Mouse (Mus musculus): ENCODE measurements around the gene Pmfbp1.

Pmfbp1 gene

GRCm38 (mm10) chr8:109591367-109591766 is 97.5 kb downstream of the Pmfbp1 start:
- DNase-seq (ENCODE audit: low read depth, low spot score) = no peak

DNA sequence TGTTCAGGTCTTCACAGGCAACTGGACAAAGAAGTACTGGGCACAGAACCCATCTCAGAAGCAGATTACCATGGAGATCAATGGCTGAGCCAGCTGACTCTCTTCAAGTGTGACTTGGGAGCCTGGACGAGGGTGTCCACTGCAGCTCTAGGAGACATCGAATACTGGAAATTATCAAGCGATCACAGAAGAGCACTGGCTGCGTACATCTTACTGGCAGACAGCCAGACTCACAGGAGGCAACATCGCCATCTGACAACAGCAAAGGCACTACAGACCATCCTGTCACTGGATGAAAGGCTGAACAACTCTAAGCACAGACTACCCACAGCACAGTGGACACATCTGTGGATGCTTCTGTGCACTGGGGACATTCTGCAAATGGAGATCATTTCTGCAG is 98.3 kb downstream of the Pmfbp1 start:
- no peak for DNase-seq (ENCODE audit: low read depth, low spot score)
